Mouse (Mus musculus) heart, embryonic 11.5 days (tissue): ENCODE results near the gene Cand2. TPM values are rescaled to one million over a fixed set of nuclear protein-coding genes. Genes with fewer than 3 reads are reported as not detected.

Experiments
- ATAC-seq: fragments of 200-750 bp; cut with Nextera tagmentation; replicated peaks from 2 replicates; pipeline ENCODE4 v1.8.0; 2017; ENCODE audit warnings: moderate library complexity; ENCODE audit not compliant: insufficient number of reproducible peaks, low FRiP score, low TSS enrichment
- H3K27ac ChIP-seq: fragments of 300-500 bp; sonication (generic); 2 replicates; pipeline ENCODE4 v1.5.1; 2014; ENCODE audit warnings: mild to moderate bottlenecking, low read depth, low read length
- H3K27me3 ChIP-seq: fragments of 300-500 bp; sonication (generic); 2 replicates; pipeline ENCODE4 v1.6.1; 2014; ENCODE audit warnings: mild to moderate bottlenecking, low read length, mixed read lengths; ENCODE audit not compliant: control insufficient read depth, insufficient read depth
- H3K36me3 ChIP-seq: fragments of 300-500 bp; sonication (generic); 2 replicates; pipeline ENCODE4 v1.6.1; 2014; ENCODE audit warnings: mild to moderate bottlenecking, low read length, moderate library complexity, mixed read lengths; ENCODE audit not compliant: control insufficient read depth, insufficient read depth
- H3K4me1 ChIP-seq: fragments of 300-500 bp; sonication (generic); 2 replicates; pipeline ENCODE4 v1.6.1; 2014; ENCODE audit warnings: low read length; ENCODE audit not compliant: control insufficient read depth, insufficient read depth
- H3K4me2 ChIP-seq: fragments of 300-500 bp; sonication (generic); 2 replicates; pipeline ENCODE4 v1.6.1; 2014; ENCODE audit warnings: mild to moderate bottlenecking, moderate library complexity
- H3K4me3 ChIP-seq: fragments of 300-500 bp; sonication (generic); 2 replicates; pipeline ENCODE4 v1.5.1; 2014; ENCODE audit warnings: low read depth, low read length
- H3K9ac ChIP-seq: fragments of 300-500 bp; sonication (generic); 2 replicates; pipeline ENCODE4 v1.6.1; 2014; ENCODE audit warnings: mild to moderate bottlenecking, low read depth, low read length, moderate library complexity
- H3K9me3 ChIP-seq: fragments of 300-500 bp; sonication (generic); replicated peaks from 2 replicates; pipeline ENCODE4 v1.6.1; 2016; ENCODE audit warnings: low read length; ENCODE audit not compliant: control insufficient read depth
- WGBS: fragments of 180-500 bp; shearing (Covaris S2); extraction: QIAGEN DNeasy Blood & Tissue Kit; methylation state at CpG from one replicate; pipeline ENCODE4 v1.1.7; 2014; ENCODE audit not compliant: insufficient replicate concordance; 5-methylcytosine and 5-hydroxymethylcytosine counted together
- polyA plus RNA-seq: library from polyadenylated mRNA; unstranded; fragments of >200 nt; fragmentation: Nextera tagmentation; extraction: Ambion mirVana; gene quantifications from 2 replicates; pipeline ENCODE4 v1.2.1, GENCODE M21; 2014

Cand2 gene
- polyA plus RNA-seq, 1 experiment from 2014 or later, result 38.8 TPM

- H3K9ac ChIP-seq, result no peak overlapping the region
- no peaks in the 10 kb centered on the region for H3K9me3 ChIP-seq
- no peak overlapping the region for H3K27ac ChIP-seq
- H3K4me3 ChIP-seq, result no peak overlapping the region
- no peak overlapping the region for H3K4me2 ChIP-seq
- no peaks in the 10 kb centered on the region for H3K4me1 ChIP-seq
- no peaks in the 10 kb centered on the region for H3K36me3 ChIP-seq
- no peak for ATAC-seq
- 77% methylated on average over 6 of the region's 6 CpGs for WGBS
- H3K27me3 ChIP-seq, result no peaks in the 10 kb centered on the region
Observed at GRCm38 (mm10) chr6:115830779-115831601, 56.7 kb downstream of the Cand2 start.

DNA sequence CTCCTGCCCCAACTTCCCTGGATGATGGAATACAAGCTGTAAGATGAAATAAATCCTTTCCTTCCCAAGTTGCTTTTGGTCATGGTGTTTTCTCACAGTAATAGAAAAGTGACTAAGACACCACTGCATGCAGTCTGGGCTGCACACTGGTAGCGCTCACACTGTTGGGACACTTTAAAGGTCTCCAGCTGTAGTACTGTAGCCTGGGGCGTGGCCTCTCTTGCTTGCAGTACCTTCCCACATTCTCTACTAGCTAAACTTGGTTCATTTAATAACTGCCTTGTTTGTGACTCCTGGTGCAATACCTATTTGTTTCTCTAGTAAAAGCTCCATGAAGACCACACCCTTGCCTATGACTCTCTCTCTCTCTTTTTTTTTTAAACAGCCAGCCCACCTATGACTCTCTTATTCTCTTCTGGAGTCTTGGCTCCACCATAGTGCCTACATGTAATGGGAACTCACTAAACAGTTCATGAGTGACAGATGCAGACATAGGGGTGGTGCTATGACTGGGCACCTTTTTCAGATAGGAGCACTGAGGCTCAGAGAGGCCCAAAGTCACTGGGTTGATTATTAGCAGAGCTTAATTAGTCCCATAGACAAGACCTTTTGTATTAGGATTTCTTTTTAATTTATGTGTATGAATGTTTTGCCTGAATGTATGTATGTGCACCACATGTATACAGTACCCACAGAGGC lies 58.0 kb downstream of the Cand2 start:
- no peak overlapping the region for H3K9ac ChIP-seq
- no peaks in the 10 kb centered on the region for H3K36me3 ChIP-seq
- no peak overlapping the region for H3K4me3 ChIP-seq
- H3K4me1 ChIP-seq, result no peaks in the 10 kb centered on the region
- 85% methylated on average over 2 of the region's 2 CpGs for WGBS
- no peak overlapping the region for H3K27ac ChIP-seq
- no peaks in the 10 kb centered on the region for H3K9me3 ChIP-seq
- no peak overlapping the region for H3K4me2 ChIP-seq
- ATAC-seq, result no peak
- H3K27me3 ChIP-seq, result no peaks in the 10 kb centered on the region

DNA sequence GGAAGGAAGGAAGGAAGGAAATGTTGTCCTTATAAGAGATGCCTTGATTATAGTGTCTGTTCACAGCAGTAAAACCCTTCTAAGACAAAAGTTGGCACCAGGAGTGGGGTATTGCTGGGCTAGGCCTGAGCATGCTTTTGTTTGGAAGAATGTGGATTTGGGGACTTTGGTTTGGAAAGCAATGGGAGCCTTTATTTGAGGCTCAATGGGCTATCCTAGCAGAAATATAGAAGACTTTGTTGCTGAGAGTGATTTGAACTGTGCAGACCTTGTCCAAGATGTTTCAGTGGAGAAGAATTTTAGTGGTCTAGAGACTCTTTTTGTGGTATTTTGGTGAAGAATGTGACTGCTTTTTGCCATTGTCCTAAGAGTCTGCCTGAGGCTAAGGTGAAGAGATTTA lies 59.5 kb downstream of the Cand2 start:
- ATAC-seq, result no peak
- H3K4me2 ChIP-seq, result no peak overlapping the region
- H3K9me3 ChIP-seq, result no peaks in the 10 kb centered on the region
- no peak overlapping the region for H3K4me3 ChIP-seq
- no peaks in the 10 kb centered on the region for H3K36me3 ChIP-seq
- H3K27ac ChIP-seq, result no peak overlapping the region
- no peaks in the 10 kb centered on the region; the same call in 1 of the 2 replicates for H3K4me1 ChIP-seq
- no peaks in the 10 kb centered on the region for H3K27me3 ChIP-seq
- no peak overlapping the region for H3K9ac ChIP-seq

DNA sequence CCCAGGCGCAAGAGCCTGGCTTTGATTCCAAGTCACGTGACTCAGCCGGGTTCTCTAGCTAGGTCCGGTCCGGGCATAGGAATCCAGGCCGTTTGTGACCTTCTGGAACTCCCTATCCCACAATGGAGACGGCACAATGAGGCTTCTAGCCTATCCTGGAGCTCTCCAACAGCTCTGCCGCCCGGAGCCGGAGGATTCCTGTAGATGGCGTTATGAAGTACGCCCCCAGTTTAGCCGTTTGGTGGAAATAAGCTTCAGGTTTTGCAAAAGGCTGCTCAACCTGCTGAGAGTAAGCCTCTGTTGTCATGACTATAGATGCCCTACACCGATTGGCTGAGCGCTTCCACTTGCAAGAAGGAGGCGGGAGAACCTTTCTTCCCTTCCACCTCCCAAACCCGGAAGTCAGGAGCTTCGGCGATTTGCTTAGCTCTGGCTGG lies 63.8 kb downstream of the Cand2 start, which contains the start of gene Efcab12:
Gene Efcab12, minus strand, starts transcription at position 252 of the 437 bp plus-strand sequence.
- WGBS, result 2% methylated on average over 19 of the region's 19 CpGs
- Histone ChIP-seq H3K9ac (peak within 1 kb of the TSS; percentile 39), H3K4me2 (peak within 1 kb of the TSS; percentile 91), H3K4me1 (no peaks in the 10 kb centered on the region; the same call in 1 of the 2 replicates), H3K4me3 (peak within 1 kb of the TSS; percentile 45), H3K36me3 (peaks cover 2% of the 10 kb centered on the region; the same call in 1 of the 2 replicates), H3K9me3 (no peaks in the 10 kb centered on the region), H3K27me3 (no peaks in the 10 kb centered on the region), H3K27ac (no peak within 1 kb of the TSS)
- peak; percentile 78 for ATAC-seq

DNA sequence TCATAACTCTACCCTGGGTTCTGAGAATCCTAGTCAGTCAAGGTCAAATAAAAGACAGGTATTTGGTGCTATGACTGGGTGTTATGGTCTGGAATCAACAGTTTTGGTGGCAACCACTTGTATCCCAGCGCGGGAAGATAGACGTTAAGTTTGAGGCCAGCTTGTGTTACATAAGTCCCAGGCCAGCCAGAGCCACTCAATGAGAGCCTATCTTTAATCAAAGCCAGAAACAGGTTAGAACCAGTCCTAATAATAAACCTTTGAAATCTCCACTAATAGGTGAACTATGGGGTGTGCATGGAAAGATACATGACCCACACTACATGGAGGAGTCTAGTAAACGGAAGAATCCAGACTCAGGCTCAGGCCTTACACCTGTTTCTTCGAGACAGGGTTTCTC lies 64.4 kb downstream of the Cand2 start:
- no peaks in the 10 kb centered on the region for H3K9me3 ChIP-seq
- ATAC-seq, result peak; percentile 36; the same call in 1 of the 2 replicates
- H3K27ac ChIP-seq, result no peak overlapping the region
- peaks cover 8% of the 10 kb centered on the region for H3K36me3 ChIP-seq
- no peaks in the 10 kb centered on the region; the same call in 1 of the 2 replicates for H3K4me1 ChIP-seq
- H3K4me3 ChIP-seq, result peak overlapping the region; percentile 45; the same call in 1 of the 2 replicates
- no peak overlapping the region for H3K9ac ChIP-seq
- no peaks in the 10 kb centered on the region for H3K27me3 ChIP-seq
- H3K4me2 ChIP-seq, result peak overlapping the region; percentile 91
- 67% methylated on average over 5 of the region's 5 CpGs for WGBS

DNA sequence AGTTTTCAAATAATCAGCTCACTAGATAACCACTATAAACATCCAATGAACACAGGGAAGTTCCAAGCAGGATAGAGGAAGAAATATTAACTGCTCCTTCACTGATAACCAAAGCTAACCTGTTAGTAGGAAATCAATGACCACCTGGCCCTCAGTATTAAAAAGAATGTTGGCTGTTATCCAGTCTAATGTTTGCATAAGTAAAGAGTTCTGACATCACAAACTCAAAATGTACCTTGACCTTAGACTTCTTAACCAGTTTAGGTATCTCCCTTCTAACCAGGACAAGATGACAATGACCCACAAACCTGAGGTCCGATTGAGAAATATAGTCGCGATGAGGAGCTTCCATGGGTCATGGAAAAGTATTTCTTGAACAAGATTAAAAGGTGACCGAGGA lies 70.7 kb downstream of the Cand2 start:
- H3K27me3 ChIP-seq, result no peaks in the 10 kb centered on the region
- no peak overlapping the region for H3K4me2 ChIP-seq
- peaks cover 15% of the 10 kb centered on the region for H3K36me3 ChIP-seq
- H3K9ac ChIP-seq, result no peak overlapping the region
- H3K4me3 ChIP-seq, result no peak overlapping the region
- no peak overlapping the region for H3K27ac ChIP-seq
- no peaks in the 10 kb centered on the region for H3K4me1 ChIP-seq
- WGBS, result 88% methylated on average over 4 of the region's 4 CpGs
- no peaks in the 10 kb centered on the region for H3K9me3 ChIP-seq
- ATAC-seq, result no peak

DNA sequence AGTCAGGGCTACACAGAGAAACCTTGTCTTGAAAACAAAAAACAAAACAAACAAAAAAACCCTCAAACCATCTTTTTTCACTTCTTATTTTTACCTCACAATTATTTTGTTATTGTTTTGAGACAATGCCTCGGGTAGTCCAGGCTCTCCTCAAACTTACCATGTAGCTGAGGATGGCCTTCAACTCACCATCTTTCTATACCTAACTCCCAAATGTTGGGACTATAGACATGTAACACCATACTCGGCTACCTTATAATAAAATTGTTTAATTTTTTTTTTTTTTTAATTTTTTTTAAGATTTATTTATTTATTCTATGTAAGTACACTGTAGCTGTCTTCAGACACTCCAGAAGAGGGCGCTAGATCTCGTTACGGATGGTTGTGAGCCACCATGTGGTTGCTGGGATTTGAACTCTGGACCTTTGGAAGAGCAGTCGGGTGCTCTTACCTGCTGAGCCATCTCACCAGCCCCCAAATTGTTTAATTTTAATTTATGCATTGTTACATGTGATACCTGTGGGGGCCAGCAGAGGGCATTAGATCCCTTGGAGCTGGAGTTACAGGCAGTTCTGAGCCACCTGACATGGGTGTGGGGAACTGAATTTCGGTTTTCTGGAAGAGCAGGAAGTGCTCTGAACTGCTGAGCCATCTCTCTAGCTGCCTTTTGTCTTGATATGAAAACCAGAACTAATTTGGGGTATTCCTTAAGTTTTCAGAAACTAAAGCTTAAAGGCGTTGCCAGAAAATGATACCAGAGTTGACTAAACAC lies 72.5 kb downstream of the Cand2 start:
- H3K4me3 ChIP-seq, result no peak overlapping the region
- no peak overlapping the region for H3K27ac ChIP-seq
- H3K4me1 ChIP-seq, result no peaks in the 10 kb centered on the region; the same call in 1 of the 2 replicates
- 41% methylated on average over 7 of the region's 8 CpGs for WGBS
- H3K9me3 ChIP-seq, result no peaks in the 10 kb centered on the region
- no peaks in the 10 kb centered on the region for H3K27me3 ChIP-seq
- H3K36me3 ChIP-seq, result peaks cover 15% of the 10 kb centered on the region
- no peak overlapping the region for H3K4me2 ChIP-seq
- ATAC-seq, result no peak
- no peak overlapping the region for H3K9ac ChIP-seq

DNA sequence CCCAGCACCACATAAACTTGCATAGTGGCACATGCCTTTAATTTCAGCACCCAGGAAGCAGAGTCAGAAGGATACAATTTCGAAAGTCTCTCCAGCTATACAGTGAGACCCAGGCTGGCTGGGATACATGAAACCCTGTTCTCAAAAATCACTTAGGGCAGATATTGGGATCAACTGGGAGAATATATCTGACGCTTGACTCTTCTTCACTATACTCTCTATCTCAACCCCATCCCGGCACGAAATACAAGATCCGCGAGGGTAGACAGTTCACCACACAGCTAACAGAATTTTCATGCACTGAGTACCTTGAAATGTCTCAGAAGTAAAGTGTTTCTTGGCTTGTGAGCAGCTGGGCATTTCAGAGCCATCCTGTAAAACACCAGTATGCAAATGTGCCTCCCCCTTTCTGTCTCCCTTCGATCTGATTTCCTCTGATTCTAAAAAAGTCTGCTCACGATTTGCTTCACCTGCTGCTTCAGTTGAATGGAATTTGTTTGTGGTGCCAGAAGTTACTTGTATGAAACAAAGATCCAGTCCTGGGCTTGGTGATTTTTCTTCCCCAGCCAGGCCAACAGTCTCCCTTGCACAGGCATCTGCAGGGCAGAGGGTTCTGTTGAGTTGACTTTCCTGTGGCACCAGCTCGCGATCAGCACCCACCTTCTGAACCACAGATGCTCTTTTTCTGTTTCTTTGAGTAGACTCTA lies 74.4 kb downstream of the Cand2 start:
- ATAC-seq, result no peak
- H3K9ac ChIP-seq, result no peak overlapping the region
- H3K27ac ChIP-seq, result no peak overlapping the region
- no peaks in the 10 kb centered on the region for H3K27me3 ChIP-seq
- H3K36me3 ChIP-seq, result peaks cover 7% of the 10 kb centered on the region
- H3K9me3 ChIP-seq, result no peaks in the 10 kb centered on the region
- 92% methylated on average over 10 of the region's 10 CpGs for WGBS
- peaks cover 5% of the 10 kb centered on the region for H3K4me1 ChIP-seq
- H3K4me3 ChIP-seq, result no peak overlapping the region
- H3K4me2 ChIP-seq, result no peak overlapping the region
